Mouse (Mus musculus) frontal cortex, adult (tissue): ENCODE measurements around the gene Cipc.

Source experiments
- ATAC-seq: cut with Nextera tagmentation; 2 replicates; pipeline ENCODE4 v1.9.2; 2017; ENCODE audit warnings: mild to moderate bottlenecking, moderate library complexity, mixed read lengths; ENCODE audit not compliant: low TSS enrichment

Cipc gene

DNA sequence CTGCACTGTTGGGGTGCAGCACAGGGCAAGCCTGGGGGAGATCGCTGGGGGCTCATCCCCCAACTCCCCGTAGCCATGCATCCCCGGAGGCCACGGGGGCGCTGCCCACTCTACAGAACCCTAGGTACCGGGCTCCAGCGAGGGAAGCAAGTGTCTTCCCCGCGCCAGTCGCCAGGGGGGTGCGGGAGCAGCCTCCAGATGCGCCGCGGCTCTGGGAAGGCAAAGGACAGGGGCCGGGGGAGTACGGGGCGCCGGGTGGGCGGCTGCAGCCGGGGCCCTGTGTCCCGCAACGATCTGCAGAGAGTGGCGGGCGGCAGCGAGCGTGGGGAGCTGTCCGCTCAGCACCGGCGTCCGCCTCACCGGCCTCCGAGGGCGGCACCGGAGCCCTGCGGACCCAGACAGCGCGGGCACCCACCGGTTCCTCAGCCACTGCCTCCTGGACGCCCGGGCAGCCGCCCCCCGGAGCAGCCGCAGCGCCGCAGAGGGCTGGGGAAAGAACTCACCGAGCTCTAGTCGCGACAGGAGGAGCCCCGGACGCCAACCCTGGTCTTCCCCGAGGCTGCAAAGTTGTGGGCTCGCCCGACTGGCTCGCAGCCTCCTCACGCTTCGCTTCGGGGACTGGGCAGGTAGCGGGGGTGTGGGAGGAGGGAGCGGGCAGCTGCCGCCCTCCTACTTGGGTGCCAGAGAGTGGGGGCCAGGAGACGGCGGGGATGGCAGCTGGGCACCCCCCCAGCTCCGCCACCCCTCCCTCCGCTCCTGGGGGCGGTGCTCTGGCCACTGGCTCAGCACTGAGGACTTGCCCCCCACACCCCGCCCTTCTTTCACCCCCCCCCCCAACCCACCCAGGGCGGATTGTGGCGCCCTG, 43.3 kb downstream of the Cipc start, which contains the start of gene Zdhhc22:
Zdhhc22 (minus strand) TSS at position 541 of the 865 bp plus-strand sequence.
- ATAC-seq, result peak; percentile 51

DNA sequence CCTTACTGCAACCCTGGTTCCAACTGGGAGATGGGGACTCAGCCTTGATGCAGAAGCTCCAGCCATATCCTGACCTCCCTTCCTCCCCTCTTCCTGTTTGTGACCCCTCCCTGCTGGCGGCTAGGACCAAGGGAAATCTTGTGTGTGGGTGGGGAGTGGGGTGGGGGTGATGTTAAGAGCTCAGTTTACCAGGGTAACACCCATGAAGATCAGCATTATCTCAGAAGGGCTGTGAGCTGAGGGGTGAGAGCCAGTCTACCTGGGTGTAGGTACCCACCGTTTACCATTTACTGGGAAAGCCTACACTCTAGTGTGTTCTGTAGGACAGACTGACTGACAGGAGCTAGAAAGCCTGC, 43.9 kb downstream of the Cipc start:
- ATAC-seq, result no peak

DNA sequence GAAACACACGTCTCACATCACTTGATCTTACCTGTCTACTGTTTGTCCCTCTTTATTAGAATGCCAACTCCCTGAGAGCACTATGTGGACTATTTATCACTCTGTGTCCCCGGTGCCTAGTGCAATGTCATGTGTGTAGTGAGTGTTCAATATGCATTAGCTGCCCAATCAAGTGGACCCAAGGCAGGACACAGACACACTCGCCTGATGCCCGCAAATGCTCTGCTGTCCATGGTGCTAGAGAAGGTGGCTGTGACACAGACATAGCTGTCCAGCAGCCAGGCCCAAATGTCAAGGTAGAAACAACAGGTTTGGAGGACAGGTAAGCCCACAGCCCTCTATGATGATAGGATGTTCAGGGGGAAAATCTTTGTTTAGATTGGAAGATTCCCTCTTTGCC, 47.3 kb downstream of the Cipc start:
- no peak for ATAC-seq

DNA sequence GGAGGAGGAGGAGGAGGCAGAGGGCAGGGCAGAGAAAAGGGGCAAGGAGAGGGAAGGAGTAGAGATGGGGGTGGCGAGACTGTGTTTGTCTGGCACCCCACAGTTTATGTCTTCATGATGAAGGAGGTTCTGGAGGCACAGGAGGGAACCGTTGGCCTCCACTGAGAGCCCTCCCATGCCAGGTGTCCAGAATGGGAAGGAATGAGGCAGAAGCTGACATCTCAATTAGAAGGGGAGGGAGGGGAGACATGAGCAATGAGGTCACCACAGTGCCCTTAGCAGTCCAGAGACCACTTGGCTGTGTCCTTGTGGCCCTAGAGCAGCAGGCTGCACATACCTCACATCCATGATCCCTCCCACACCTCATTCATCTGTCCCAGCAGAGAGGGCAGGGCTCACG, 47.9 kb downstream of the Cipc start:
- no peak for ATAC-seq

DNA sequence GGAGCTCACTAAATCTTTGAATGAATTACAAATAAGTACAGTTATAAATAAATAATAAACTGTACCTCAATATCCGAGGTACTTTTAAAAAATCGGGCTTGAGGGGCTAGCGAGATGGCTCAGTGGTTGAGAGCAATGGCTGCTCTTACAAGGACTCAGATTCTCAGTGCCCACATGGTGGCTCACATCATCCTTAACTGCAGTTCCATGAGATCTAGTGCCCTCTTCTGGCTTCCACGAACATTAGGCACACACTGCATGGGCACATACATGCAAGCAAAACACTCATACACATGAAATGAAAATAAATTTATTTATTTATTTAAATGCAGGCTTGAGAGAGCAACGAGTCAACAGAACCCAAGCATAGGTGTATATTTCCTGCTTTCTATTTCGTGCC, 49.1 kb downstream of the Cipc start:
- ATAC-seq, result no peak

DNA sequence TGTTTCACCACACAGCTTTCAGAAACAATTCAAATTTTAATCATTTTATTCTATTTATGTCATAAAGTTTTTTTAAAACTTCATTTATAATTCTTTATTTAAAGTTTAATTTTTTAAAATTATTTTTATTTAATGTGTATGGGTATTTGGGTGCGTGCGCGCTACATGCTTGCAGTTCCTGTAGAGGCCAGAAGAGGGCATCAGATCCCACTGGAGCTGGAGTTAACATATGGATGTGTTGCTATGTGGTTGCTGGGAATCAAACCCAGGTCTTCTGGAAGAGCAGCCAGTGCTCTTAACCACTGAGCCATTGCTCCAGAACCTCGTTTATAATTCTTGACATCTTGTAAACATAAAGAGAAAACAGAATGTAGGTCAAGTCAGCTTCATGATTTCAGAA, 51.9 kb downstream of the Cipc start:
- no peak for ATAC-seq

DNA sequence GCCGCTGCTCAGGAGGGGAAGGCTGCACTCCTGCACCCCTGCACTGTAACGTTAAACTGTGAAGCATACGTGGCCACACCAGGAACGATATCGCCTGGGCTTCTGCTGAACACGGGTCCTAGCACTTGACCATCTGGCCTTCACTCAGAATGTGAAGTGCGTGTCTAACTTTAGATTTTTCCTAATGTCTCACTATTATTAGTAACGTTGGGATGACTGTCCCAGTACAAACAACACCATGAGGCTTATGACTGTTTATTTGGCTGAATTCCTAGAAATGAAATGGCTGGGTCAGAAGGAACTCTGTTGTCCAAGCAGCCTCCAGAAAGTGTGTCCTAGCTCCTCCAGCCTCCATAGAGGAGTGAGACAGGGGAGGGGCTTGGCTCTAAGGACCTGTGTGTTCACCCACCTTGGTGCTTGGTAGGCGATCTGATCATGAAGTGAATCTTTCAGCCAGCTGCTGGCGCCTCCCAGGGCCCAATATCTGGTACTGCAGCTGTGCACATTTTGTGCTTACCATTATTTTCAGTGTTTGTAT, 52.5 kb downstream of the Cipc start:
- no peak for ATAC-seq

DNA sequence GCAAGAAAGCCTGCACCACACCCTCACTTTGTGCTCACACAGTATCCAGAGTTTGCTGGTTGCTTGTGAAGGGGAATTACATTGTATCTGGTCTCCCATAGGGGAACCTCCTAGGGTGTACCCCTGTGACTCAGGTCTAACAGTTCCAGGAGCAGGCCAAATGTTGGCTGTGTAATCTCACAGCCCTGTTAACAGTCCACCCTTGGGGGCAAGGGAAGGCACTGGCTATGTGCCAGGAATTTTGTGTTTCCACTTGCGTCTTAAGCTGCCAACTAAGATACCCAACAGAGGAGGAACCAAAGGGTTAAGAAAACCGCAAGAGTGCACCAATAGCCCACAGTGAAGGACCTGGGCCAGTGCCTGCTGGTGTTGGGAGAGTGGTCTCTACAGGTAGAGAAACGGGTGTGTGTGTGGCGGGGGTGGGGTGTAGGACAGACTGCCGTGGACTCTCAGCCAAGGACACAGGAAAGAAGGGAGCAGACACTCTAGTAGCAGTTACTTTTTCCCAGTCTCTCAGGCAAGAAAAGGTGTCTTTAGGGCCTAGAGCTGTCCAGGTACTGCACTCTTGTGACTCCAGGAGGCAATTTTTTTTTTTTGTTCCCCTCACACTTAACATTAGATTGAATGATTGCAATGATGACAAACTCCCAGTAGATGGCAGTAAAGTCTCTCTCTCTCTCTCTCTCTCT, 53.5 kb downstream of the Cipc start:
- no peak for ATAC-seq

DNA sequence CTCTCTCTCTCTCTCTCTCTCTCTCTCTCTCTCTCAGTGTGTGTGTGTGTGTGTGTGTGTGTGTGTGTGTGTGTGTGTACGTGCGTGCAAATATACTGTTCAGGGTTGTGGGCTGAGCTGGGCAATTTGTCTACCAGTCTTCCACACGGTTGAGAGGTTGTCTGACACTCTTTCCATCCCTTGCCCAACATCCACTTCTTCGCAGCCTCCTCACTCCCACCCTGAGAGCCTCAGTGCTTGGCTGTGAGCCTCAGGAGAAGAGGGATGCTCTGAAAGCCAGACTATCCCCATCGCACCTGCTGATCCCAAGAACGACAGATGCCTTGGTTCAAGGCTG, 54.0 kb downstream of the Cipc start:
- peak; percentile 35; the same call in 1 of the 2 replicates for ATAC-seq

DNA sequence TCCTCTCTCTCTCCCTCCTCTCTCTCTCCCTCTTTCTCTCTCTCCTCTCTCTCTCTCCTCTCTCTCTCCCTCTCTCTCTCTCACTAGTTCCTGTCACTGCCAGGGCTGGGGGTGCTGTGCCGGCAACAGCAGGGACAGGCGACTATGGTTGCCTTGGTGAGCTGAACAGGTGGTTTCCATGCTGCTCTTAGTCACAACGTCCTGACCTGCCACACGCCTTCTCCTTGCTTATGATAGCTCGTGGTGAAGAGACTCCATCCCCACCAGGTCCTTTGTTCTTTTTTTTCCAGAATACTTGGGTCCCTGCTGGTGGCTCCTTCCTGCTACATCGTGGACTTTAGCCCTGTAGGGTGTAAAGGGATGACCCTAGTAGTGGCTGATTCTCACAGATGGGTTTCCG, 55.4 kb downstream of the Cipc start:
- ATAC-seq, result no peak

DNA sequence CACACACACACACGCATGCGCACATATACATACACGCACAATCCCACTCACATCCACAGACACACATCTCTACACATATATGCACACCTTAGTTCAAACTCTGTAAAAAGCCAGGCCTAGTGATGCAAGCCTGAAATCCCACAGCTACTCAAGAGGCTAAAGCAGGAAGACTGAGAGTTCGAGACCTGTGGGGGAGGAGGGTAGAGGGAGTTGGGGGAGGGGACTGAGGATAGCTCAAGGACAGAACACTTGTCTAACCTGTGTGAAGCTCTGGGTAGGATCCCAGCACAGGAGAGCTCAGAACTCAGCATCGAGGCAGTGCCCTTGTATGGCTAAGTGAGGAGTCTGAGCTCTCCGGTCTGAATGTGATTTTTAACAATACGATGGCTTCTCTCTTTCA, 56.0 kb downstream of the Cipc start:
- no peak for ATAC-seq

DNA sequence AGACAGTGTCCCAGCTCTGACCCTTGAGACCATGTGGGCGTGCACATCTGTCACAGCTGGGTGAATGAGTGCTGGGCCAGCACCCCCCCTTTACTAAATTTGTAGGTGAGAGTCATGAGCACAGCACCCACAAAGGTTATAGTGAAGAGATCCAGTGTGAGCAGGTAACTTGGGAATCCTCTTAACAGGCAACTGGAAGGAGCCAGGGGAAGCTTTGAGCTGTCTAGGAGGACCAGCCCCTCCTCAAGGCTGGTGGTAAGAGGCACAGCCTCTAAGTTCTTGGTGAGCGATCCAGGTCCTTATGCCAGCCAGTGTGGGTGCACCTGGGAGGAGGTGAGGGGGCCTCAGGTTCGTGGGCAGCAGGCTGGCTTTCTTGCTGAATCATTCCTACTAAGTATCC, 56.8 kb downstream of the Cipc start:
- ATAC-seq, result no peak

DNA sequence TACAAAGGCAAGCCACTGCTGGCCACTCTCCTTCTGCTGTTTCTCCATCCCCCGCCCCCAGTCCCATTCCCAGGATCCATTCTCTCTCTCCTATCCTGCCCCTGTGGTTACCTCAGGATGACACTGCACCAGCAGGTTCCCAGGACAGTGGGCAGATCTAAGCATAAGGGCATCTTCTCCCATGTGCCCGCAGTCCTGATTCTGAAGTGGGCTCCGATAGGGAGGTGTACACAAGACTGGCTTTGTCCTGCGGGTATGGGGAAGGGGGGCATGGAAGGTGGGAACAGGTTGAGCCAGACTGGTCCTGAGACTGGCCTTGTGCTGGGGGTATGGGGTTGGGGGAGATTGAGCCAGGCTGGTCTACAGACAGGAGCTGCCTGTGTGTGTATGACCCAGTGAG, 57.8 kb downstream of the Cipc start:
- ATAC-seq, result no peak
